Mouse (Mus musculus): ENCODE data around the gene C1galt1.

GRCm38 (mm10) chr6:7814146-7814545 lies 30.5 kb upstream of the C1galt1 start:
- no peak for TF ChIP-seq CTCF (IDR thresholded peaks at IDR 0.05; ENCODE audit: extremely low read depth, insufficient read depth, insufficient read length, insufficient replicate concordance)
- no peak for TF ChIP-seq POLR2A (IDR thresholded peaks at IDR 0.05; ENCODE audit: low read depth, low read length)
